Mouse (Mus musculus) hematopoietic stem cell, adult 5-6 weeks (primary cell): Measurements from ENCODE around the gene Itpr1. TPM values are rescaled to one million over a fixed set of nuclear protein-coding genes. Genes with fewer than 3 reads are reported as not detected.
A peak's percentile ranks its signal among the peaks of the same experiment; 100 is the strongest.

Experiments
- ATAC-seq, 2 experiments: fragments of 125-278 bp in 1 of 2; replicated peaks in 1 of 2; 2 replicates each; pipeline ENCODE4 v1.8.0; 2016 to 2017; ENCODE audit warnings: inconsistent platforms in 2 of 2, mild to moderate bottlenecking in 2 of 2, moderate number of reproducible peaks in 2 of 2, low read depth in 1 of 2, moderate TSS enrichment in 1 of 2; ENCODE audit not compliant: low FRiP score in 2 of 2, poor library complexity in 2 of 2, severe bottlenecking in 2 of 2, insufficient read depth in 1 of 2, low TSS enrichment in 1 of 2
- total RNA-seq: library from RNA; stranded (forward); fragments of 172-1452, 232-1000 nt; gene quantifications from 2 replicates; pipeline ENCODE4 v1.2.3, GENCODE M21; 2017

Gene Itpr1
- total RNA-seq, 1 experiment from 2014 or later = 82.5 TPM

DNA sequence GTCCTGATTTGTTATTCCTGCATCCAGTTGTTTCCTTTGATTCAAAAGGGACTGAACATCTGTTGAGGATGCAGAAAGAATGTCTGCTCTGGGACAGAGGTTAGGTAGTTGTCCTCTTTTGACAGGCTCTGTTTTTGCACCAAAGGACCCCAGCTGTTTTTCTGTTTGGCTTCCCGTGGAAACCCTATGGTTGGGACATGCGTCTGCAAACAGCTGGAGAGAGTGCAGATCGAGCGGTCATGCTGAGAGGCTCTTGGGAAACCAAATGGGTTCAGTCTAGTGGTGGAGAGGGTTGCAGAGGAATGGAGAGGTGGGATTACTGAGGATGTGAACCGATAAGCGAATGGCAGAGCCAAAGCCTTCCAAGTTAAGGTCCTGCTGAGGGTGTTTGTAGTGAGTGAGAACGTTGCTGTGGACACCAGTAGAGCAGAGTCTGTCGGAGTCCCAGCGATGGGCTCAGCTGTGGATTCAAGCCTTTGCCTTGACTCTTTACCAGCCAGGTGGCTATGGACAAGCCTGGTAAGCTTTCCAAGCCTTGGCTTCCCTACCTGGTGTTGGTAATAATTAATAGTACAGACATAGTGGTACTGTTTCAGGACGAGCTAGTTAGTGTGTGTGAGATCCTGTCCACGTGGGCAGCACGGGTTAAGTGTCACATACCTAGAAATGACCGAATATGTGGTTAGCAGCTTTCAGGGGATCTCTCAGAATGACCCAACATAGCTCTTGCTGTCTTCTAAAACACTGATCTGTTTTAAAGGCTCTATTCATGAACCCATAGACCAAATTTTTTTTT, 39.9 kb downstream of the Itpr1 start:
- no peak for ATAC-seq

DNA sequence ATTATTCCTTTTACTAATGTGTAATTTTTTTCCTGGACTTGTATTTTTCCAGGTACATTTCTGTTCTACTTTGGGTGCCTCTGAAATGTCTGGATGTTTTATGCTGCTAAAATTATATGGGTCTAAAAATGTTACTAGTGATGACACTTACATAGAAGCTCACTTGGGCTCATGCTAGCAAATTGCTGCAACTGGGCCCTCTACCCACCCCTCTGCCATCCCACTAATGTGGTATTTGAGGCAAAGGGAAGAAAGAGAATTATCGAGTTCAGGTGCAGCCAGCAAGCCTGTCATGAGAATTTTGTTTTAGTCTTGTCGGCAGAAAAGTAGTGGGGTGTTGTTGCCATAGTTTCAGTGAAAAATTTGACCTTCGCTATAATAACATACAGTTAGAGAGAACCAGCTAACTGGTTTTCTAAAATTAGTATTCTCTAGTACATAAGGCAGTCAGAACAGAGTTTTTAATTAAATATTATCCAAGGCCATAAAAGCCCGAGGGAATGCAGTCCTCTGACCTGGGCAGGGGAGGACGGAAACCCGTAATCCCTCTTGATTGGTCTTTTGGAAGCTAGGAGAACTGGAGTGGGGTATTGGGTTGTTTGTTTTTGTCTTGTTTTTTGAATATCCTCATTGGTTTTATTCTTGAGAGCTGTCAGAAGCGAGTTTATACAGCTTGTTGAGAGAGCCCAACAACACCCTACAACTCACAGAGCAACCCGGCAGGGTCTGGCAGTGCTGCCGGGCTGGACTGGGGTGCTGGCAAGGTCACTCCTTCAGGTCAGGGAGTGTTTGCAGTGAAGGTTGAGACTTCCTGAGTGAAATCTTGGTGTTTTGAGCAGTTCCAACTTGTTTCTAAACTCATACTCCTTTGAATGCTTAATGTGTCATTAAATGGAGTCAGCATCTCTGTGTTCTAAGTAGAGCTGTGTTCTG, 41.5 kb downstream of the Itpr1 start:
- ATAC-seq = no peak

DNA sequence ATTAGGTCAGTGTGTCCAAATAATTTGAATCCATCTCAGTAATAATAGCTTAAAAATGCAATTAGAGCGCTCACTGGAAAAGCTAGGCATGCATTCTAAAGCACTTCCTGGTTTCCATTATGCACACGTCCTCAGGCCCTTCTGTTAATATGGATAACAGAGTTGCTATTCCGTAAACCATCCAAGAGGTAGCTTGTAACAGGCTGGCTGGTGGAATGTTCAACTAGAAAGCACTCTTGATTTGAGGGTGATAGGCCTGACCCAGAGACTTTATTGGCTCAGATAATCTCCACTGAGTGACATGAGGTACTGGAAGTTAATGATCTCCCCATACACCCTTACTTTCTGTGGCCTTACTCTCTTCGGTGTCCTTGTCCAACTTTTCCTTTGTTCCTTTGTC, 43.0 kb downstream of the Itpr1 start:
- no peak for ATAC-seq

DNA sequence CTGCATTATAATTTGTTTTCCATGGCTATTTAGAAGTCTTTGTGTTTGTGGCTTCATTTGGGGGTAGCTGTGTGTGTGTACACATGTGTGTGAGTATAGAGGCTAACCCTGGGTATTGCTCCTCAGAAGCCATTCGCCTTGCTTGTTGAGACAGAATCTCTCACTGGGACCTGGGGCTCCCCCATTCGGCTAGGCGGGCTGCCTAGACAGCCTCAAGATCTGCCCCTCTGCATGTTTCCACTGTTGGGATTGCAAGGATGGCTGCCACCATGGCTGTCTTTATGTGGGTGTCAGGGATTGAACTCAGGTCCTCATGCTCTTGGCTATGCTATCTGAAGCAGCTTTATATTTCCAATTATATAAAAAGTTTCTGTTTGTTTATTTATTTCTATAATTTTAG, 44.3 kb downstream of the Itpr1 start:
- no peak for ATAC-seq

DNA sequence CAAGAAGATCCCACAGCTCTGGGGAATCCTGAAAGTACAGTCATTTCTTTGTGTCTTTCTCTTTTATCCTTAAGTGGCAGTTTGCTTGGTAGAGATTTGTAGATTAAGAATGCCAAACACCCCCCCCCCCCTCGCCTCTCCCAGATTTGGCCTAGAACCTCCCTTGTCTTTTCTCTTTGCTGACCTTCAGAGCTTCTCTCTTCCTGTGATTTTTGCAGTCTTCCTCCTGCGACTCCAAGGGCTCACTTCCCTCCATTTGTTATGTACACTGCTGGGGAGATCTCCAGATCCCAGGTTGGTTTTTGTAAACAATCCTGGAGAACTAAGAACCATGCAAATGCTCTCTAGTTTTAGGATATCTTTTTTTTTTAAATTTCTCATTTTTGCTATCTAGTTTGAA, 45.7 kb downstream of the Itpr1 start:
- no peak for ATAC-seq

DNA sequence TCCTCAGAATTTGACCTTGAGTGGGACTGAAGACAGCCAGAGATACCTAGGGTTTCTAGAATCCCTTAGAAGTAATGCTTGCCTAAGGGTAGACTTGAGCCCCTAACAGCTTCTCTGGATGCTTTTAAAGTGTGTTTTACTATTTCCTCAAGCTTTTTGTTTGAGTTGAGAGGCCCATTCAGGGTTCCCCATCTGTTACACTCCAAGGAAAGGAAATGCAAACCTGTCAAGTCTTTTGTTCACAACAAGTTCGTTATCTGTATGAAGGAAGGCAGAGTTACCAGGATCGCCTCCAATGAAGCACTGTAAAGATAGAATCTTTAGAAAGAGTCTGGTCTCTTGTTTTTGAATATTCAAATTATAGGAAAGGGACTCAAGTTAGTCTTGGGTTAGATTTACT, 46.8 kb downstream of the Itpr1 start:
- ATAC-seq = no peak

DNA sequence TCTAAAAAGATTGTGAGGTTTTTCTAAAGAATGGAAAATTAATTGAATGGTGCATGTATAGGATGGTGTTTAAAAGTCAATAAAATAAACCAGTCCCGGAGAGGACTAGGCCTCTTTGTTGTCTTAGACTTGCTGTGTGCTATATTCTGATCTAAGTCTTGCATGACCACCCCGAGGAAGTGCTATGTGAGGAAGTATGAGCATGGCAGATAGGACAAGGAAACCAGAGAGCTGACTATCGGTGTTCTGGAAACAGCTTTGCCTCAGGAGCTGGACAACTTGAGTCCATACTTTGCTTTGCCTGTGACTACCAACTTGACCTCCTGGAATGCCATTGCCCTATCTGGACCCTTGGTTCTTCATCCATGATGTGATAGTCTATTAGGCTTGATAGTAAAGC, 48.6 kb downstream of the Itpr1 start:
- no peak for ATAC-seq

DNA sequence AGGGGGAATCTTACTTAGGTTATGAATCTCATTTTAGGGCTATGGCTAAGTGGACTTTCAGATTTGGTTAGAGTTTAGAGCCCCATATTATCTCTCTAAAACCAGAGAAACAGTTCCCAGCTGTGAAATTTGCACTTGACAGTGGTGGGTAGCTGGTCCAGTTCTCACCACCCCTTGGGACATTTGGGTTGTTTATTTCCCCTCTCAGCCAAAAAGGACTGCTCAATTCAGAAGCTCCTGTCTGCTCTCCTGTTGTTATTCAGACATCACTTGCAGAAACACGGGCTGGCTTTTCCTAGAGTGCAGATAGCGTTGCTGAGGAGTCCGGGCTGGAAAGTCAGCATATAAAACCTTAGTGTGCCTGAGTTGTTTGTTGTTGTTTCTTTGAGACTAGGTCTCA, 51.3 kb downstream of the Itpr1 start:
- no peak for ATAC-seq

DNA sequence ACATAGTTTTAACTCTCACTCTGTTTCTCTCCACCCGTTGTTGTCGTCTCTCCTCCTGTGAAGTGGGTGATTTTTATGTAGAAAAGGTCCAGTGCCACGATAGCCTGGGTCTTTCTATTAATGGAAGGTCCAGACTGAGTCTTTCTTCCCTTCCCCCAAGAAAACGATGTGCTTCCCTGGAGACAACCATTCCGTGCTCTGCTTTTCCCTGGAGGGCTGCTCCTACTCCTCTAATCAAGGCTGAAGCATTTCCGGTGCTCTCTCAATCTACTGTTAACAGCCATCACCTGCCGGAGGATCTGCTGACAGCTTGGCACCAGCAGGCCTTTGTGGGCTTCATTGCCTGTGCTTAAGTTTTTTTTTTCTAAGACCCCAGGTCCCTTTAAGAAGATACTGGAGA, 60.6 kb downstream of the Itpr1 start:
- ATAC-seq = no peak

DNA sequence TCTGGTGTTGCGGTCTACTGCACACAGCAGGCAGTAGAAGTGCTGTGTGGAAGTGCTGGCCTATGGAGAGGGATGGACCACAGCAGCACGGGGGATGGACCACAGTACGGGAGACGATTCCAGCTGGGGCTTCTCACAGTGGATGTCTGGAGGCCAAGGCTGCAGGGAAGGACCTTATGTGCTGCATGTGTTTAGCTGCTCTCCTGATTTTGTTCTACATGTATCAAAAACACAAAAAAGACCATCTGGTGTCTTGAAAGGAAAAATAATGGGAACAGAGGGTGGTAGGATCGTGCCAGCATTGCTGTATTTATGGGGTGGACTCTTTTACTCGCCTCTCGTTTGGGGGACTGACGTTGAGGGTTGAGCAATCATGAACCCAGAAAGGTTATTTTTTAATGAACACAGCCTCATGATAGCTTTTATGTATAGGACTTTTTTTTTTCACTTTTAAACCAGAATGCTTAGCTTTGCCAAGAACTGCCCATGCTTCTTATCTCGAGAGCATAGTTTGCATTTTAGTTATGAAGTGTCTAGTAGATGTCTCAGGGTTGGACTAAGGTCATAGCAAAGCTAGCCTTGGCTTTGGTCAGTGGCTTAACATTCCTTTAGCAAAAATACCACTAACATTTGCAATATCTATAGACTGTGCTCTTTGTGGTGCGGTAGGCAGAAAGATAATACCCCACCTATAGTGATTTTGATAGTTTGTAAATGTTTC, 61.6 kb downstream of the Itpr1 start:
- ATAC-seq = no peak

DNA sequence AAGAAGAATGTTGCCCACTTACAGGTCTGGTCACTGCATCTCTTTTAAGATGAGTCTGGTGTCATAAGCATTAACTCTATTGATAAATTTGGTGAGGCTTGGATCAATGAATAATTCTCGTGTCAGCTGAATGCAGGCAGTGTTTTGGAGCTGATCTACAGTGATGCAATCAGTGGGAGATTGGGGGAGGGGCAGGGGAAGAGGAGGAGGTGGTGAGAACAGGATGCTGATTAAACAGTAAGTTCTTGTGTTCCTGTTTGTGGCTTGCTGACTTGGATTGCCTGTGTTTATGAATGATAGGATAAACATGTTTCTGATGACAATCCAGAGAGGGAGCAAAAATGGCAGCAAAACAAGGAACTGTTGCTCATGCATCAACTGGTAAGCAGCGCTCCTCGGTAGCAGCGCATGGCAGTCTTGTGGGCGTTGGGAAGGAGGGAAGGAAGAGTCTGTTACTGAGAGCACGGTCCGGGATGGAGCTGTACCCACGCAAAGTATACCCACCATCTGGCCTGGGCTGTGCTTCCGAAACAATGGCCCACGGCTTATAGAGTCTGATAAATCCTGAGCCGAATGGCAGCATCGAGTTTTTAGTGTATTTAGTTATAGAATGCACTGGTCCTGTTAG, 64.1 kb downstream of the Itpr1 start:
- peak; percentile 22 to 36; a peak in 2 of 4 replicates for ATAC-seq

DNA sequence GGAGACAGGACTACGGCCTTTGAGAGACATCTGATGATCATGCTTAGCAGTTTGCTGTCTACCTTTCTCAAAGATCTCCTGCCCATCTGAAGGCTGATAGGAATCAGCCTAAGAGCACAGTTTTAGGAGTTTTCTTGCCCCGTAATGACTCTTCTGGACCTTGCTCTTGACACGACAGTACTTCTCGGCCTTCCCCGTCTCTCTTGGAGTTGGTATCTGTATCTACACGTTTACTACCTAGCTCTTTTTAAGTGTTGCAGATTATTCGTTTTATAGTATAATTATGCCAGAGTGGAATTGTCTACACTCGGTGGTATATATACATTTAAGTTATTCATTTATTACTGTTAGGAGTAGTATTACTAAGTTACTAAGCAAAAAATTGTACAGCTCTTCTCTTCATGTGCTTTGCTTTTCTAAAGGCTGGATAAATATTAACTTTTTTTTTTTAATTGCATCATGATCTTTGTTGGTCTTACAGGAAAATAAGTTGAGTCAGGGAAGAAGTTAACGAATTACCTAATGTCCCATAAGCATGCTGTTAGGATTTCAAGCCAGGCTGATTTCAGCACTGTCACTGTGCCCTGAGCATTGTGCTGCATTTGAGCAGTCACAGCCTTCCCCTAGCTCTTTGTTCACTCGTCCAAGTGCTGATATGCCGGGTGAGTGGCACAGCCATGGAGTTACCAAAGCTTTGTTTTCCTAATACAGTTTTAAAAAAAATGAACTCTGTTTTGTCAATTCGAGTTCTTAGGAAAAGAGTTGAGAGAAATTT, 64.9 kb downstream of the Itpr1 start:
- ATAC-seq = no peak

DNA sequence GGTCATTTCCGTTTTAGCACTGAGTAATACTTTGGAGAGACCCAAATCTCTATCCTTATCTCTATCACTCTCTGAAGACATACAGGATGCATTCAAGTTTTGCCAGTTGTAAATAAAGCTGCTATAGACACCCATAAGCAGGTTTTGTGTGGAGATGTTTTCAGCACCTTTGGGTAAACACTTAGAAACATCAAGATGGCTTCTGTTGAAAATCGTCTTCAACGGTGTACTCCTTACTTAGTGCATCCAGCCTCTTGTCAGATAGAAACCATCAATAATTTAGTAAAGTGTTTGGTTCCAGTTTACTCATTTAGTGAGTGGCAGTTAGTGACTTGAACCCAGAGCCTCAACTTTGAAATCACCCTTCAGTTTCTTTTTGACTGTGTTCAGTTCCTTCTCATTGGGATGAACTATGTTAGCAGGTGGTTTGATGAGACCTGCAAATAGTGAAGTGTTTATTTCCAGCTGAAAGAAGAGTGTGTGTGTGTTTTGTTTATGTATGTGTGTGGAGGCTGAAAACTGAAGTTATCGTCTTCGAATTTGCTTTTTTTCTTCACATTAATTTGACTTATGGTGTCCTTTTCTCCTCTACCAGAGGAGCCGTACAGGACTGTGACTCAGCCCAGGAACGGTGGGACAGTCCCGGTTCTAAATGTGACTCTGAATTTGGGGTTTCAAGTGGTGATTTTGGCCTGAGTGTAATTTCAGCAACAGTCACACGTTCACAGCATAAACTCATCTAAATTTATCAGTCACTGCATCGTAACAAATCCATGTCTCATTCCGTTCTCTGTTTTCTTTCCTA, 66.1 kb downstream of the Itpr1 start:
- no peak for ATAC-seq

DNA sequence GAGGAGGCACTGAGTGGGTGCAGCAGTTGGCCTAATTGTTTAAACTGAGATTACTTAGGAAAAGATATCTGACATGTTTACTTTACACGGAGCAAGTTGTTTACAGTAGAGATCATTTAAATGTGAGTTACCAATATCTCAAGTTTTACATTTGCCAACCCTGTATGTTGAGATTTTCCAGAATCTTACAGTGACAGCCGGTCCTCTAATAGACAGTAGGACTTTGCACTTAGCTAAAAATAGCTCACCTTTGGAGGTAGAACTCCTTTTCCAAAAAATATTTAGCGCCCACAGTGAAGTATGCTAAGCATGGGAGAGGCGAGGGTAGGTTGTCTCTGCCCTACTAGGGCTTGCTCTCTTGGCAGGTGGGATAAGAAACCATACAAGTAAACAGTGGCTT, 69.2 kb downstream of the Itpr1 start:
- no peak for ATAC-seq

DNA sequence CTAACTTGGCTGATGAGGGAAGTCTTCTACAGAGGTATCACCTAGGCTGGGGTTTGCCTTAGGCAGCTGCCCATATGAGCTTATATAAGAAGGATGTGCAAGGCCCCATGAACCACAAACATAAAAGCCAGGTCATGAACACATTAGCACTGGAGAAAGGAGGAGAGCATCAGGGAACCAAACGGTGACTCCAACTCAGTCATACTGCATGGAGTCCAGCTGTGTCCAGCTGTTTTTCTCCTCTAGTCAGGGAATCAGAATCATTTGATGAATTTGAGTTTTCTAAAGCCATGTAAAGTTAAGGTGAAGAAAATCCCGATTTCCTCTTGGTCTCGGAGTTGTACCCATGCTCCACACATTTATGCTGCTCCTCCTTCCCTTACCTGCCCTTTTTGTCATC, 69.7 kb downstream of the Itpr1 start:
- no peak for ATAC-seq

DNA sequence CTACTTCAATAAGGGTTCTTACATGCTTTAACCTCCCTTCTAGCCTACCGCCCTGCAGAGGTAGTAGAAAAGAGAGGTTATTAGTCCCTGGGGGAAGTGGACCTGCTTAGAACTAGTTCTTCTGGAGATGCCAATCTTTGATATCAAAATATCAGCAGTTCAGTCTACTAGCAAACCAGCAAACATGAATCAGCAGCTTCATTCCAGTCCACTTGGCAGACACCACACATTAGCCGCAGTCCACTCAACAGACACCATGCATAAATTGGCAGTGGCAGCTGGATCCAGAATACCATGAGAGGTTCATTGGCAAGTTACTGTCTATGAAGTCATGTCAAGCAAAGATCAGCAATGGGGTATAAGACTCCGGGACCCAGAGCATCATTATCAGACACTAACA, 71.8 kb downstream of the Itpr1 start:
- no peak for ATAC-seq
